Mouse (Mus musculus) intestine, embryonic 16.5 days (tissue): ENCODE results near the gene Pole. TPM values are rescaled to one million over a fixed set of nuclear protein-coding genes. Genes with fewer than 3 reads are reported as not detected.
A peak's percentile ranks its signal among the peaks of the same experiment; 100 is the strongest.

Experiments used
- ATAC-seq: fragments of 200-750 bp; cut with Nextera tagmentation; 2 replicates; pipeline ENCODE4 v1.8.0; 2017; ENCODE audit warnings: moderate TSS enrichment, moderate library complexity
- H3K27ac ChIP-seq: fragments of 300-500 bp; sonication (generic); 2 replicates; pipeline ENCODE4 v1.5.1; 2014; ENCODE audit warnings: mild to moderate bottlenecking, low read length
- H3K27me3 ChIP-seq: fragments of 300-500 bp; sonication (generic); replicated peaks from 2 replicates; pipeline ENCODE4 v1.6.1; 2014; ENCODE audit warnings: low read length, control low read depth, mixed read lengths; ENCODE audit not compliant: control insufficient read depth, insufficient read depth
- H3K36me3 ChIP-seq: fragments of 300-500 bp; sonication (generic); 2 replicates; pipeline ENCODE4 v1.6.1; 2014; ENCODE audit warnings: low read length, control low read depth; ENCODE audit not compliant: control insufficient read depth, insufficient read depth
- H3K4me1 ChIP-seq: fragments of 300-500 bp; sonication (generic); 2 replicates; pipeline ENCODE4 v1.6.1; 2014; ENCODE audit warnings: low read length, control low read depth, mixed read lengths; ENCODE audit not compliant: control insufficient read depth, insufficient read depth
- H3K4me2 ChIP-seq: fragments of 300-500 bp; sonication (generic); 2 replicates; pipeline ENCODE4 v1.6.1; 2014; ENCODE audit warnings: low read depth, low read length, control low read depth
- H3K4me3 ChIP-seq: fragments of 300-500 bp; sonication (generic); 2 replicates; pipeline ENCODE4 v1.5.1; 2014; ENCODE audit warnings: mild to moderate bottlenecking, low read length
- H3K9ac ChIP-seq: fragments of 300-500 bp; sonication (generic); 2 replicates; pipeline ENCODE4 v1.6.1; 2014; ENCODE audit warnings: low read depth, low read length
- H3K9me3 ChIP-seq: fragments of 300-500 bp; sonication (generic); 2 replicates; pipeline ENCODE4 v1.6.1; 2016; ENCODE audit warnings: low read length, control low read depth; ENCODE audit not compliant: control insufficient read depth
- WGBS: fragments of 180-500 bp; shearing (Covaris S2); extraction: QIAGEN DNeasy Blood & Tissue Kit; methylation state at CpG from one replicate; pipeline ENCODE4 v1.1.7; 2014; 5-methylcytosine and 5-hydroxymethylcytosine counted together
- polyA plus RNA-seq: library from polyadenylated mRNA; unstranded; fragments of >200 nt; fragmentation: Nextera tagmentation; extraction: Ambion mirVana; gene quantifications from 2 replicates; pipeline ENCODE4 v1.2.1, GENCODE M21; 2015

Gene Pole
- polyA plus RNA-seq, 1 experiment from 2014 or later, result 15.7 TPM

GRCm38 (mm10) chr5:110313127-110313526 lies 27.0 kb downstream of the Pole start:
- Histone ChIP-seq H3K4me2 (no peak overlapping the region), H3K4me1 (no peaks in the 10 kb centered on the region), H3K27ac (no peak overlapping the region), H3K27me3 (no peaks in the 10 kb centered on the region), H3K4me3 (no peak overlapping the region), H3K9me3 (no peaks in the 10 kb centered on the region), H3K9ac (no peak overlapping the region), H3K36me3 (no peaks in the 10 kb centered on the region)
- no peak for ATAC-seq
- WGBS, result 95% methylated on average over 3 of the region's 3 CpGs

- H3K36me3 ChIP-seq, result peaks cover 6% of the 10 kb centered on the region; the same call in 1 of the 2 replicates
- no peaks in the 10 kb centered on the region for H3K4me1 ChIP-seq
- no peak overlapping the region for H3K9ac ChIP-seq
- H3K27me3 ChIP-seq, result no peaks in the 10 kb centered on the region
- ATAC-seq, result no peak
- H3K9me3 ChIP-seq, result no peaks in the 10 kb centered on the region
- WGBS, result 62% methylated on average over 3 of the region's 3 CpGs
- H3K4me3 ChIP-seq, result no peak overlapping the region
- H3K4me2 ChIP-seq, result no peak overlapping the region
- no peak overlapping the region for H3K27ac ChIP-seq
These were observed 44.4 kb downstream of the Pole start for GRCm38 (mm10) chr5:110330508-110330907.

DNA sequence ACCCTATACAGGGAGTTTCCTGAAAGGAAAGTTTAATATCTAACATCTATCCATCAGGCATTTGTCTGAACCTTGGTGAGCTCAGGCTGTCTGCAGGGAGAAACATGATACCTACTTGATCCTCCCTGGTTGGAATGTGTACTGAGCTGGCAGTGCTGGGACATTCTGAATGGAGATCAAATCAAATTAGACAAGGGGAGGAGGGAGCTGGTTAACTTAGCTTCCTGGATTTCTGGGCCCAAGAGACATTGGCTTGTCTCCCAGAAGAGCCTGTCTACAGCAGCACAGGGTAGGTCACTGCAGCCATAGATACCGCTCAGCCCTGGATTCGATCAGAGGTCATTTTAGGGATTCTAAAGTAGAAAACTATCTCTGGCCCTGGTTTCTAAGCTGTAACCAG lies 52.7 kb downstream of the Pole start:
- Histone ChIP-seq H3K27me3 (peaks cover 22% of the 10 kb centered on the region), H3K9me3 (no peaks in the 10 kb centered on the region), H3K4me2 (no peak overlapping the region), H3K9ac (no peak overlapping the region), H3K4me3 (no peak overlapping the region), H3K4me1 (peaks cover 5% of the 10 kb centered on the region; the same call in 1 of the 2 replicates), H3K27ac (no peak overlapping the region), H3K36me3 (peaks cover 4% of the 10 kb centered on the region; the same call in 1 of the 2 replicates)
- WGBS, result 82% methylated on average over 2 of the region's 2 CpGs
- no peak for ATAC-seq

DNA sequence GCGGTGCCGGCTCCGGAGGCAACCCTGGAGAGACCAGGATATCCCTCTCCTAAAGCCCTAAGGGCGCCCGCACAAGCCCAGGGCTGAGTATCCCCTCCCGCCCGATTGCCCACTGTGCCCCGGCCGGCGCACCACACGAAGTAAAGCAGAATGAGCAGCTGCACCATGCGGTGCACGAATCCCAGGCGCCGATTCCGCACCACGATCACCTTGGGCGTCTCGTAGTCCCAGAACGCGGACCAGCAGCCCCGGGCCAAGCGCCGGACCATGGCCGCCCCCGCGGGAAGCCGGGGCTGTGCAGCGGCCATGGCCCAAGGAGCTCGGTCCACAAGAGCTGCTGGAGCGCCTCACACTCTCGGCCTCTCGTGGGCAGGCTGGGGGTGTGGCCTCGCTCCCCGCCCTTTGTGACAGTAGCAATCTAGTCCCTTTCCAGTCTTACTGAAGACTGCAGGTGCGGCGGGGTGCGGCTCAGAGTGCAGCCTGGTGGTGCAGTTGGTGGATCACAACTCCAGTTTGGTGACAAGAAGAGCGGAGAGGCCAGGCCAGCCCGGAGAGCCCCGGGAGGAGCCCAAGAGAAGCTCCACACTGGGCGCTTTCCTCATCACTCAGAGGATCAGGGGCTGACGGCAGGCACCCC lies 56.7 kb downstream of the Pole start, which contains the start of gene P2rx2:
Gene P2rx2, minus strand, starts transcription at position 565 of the 637 bp plus-strand sequence.
- Histone ChIP-seq H3K27me3 (peaks cover 25% of the 10 kb centered on the region), H3K27ac (no peak within 1 kb of the TSS), H3K4me1 (peaks cover 5% of the 10 kb centered on the region; the same call in 1 of the 2 replicates), H3K4me3 (peak within 1 kb of the TSS; percentile 55), H3K9me3 (no peaks in the 10 kb centered on the region), H3K36me3 (no peaks in the 10 kb centered on the region), H3K4me2 (peak within 1 kb of the TSS; percentile 98), H3K9ac (peak within 1 kb of the TSS; percentile 63)
- ATAC-seq, result peak; percentile 94
- WGBS, result 1% methylated on average over 43 of the region's 43 CpGs

GRCm38 (mm10) chr5:110344524-110344923 lies 58.4 kb downstream of the Pole start, which contains the start of gene Lrcol1:
Lrcol1 (plus strand) TSS chr5:110344730.
- Histone ChIP-seq H3K4me2 (no peak within 1 kb of the TSS), H3K27ac (no peak within 1 kb of the TSS), H3K9ac (no peak within 1 kb of the TSS), H3K9me3 (no peaks in the 10 kb centered on the region), H3K4me3 (no peak within 1 kb of the TSS), H3K4me1 (peaks cover 5% of the 10 kb centered on the region; the same call in 1 of the 2 replicates), H3K36me3 (no peaks in the 10 kb centered on the region), H3K27me3 (peaks cover 25% of the 10 kb centered on the region)
- WGBS, result 73% methylated on average over 4 of the region's 4 CpGs
- no peak for ATAC-seq

- H3K36me3 ChIP-seq, result no peaks in the 10 kb centered on the region
- ATAC-seq, result no peak
- peaks cover 25% of the 10 kb centered on the region for H3K27me3 ChIP-seq
- H3K9me3 ChIP-seq, result no peaks in the 10 kb centered on the region
- 79% methylated on average over 4 of the region's 4 CpGs for WGBS
- H3K27ac ChIP-seq, result no peak overlapping the region
- H3K4me1 ChIP-seq, result peaks cover 5% of the 10 kb centered on the region; the same call in 1 of the 2 replicates
- H3K4me2 ChIP-seq, result no peak overlapping the region
- H3K4me3 ChIP-seq, result no peak overlapping the region
- no peak overlapping the region for H3K9ac ChIP-seq
These were observed 59.4 kb downstream of the Pole start for GRCm38 (mm10) chr5:110345553-110345952.

DNA sequence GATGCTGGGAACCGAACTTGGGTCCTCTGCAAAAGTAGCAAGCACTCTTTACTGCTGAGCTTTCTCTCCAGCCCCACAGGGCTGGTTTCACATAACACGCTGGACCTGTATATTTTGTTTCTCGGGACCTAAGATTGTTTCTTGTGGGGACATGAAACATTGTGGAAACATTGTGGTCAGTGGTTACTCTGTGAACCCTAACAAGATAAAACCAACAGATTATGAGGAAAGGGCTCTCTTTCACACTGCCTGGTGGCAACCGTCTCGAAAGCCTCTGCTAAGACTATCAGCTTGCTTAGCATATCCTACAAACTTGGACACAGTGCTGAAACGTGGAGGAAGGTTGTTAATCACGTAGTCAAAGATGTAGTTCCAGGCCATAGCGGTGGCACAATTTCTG lies 60.9 kb downstream of the Pole start:
- Histone ChIP-seq H3K27me3 (peaks cover 19% of the 10 kb centered on the region), H3K27ac (no peak overlapping the region), H3K4me3 (no peak overlapping the region), H3K9ac (no peak overlapping the region), H3K4me1 (peaks cover 5% of the 10 kb centered on the region; the same call in 1 of the 2 replicates), H3K9me3 (no peaks in the 10 kb centered on the region), H3K4me2 (no peak overlapping the region), H3K36me3 (no peaks in the 10 kb centered on the region)
- ATAC-seq, result no peak
- WGBS, result 83% methylated on average over 8 of the region's 8 CpGs

- no peaks in the 10 kb centered on the region for H3K36me3 ChIP-seq
- H3K27me3 ChIP-seq, result peaks cover 8% of the 10 kb centered on the region; the same call in 1 of the 2 replicates
- no peak overlapping the region for H3K4me2 ChIP-seq
- H3K9ac ChIP-seq, result no peak overlapping the region
- no peak overlapping the region for H3K27ac ChIP-seq
- no peaks in the 10 kb centered on the region for H3K4me1 ChIP-seq
- no peaks in the 10 kb centered on the region for H3K9me3 ChIP-seq
- no peak; the same call in 1 of the 2 replicates for ATAC-seq
- 15% methylated on average over 7 of the region's 7 CpGs for WGBS
- H3K4me3 ChIP-seq, result no peak overlapping the region
These were observed 68.6 kb downstream of the Pole start for GRCm38 (mm10) chr5:110354716-110355115.

- peak; percentile 52 for ATAC-seq
- Histone ChIP-seq H3K9ac (no peak overlapping the region), H3K27me3 (peaks cover 8% of the 10 kb centered on the region; the same call in 1 of the 2 replicates), H3K9me3 (no peaks in the 10 kb centered on the region), H3K4me1 (no peaks in the 10 kb centered on the region), H3K4me2 (no peak overlapping the region), H3K36me3 (no peaks in the 10 kb centered on the region), H3K4me3 (no peak overlapping the region), H3K27ac (no peak overlapping the region)
- 38% methylated on average over 9 of the region's 9 CpGs for WGBS
These were observed 71.5 kb downstream of the Pole start for GRCm38 (mm10) chr5:110357531-110358179.
